Mouse (Mus musculus) kidney, adult 2 months (tissue): ENCODE measurements around the gene Atrnl1. TPM values are rescaled to one million over a fixed set of nuclear protein-coding genes. Genes with fewer than 3 reads are reported as not detected.

ENCODE experiments used
- DNase-seq: peaks from one replicate; pipeline ENCODE4 v3.0.0; 2021
- H3K27ac ChIP-seq: fragments of 200-500 bp; 2 replicates; pipeline ENCODE4 v1.5.1; 2012; ENCODE audit warnings: low read depth, low read length, control low read depth, inconsistent platforms; ENCODE audit not compliant: insufficient read depth
- H3K27me3 ChIP-seq: fragments of 200-500 bp; replicated peaks from 2 replicates; pipeline ENCODE4 v1.6.1; 2012; ENCODE audit warnings: mild to moderate bottlenecking, moderate library complexity, low read length, inconsistent platforms; ENCODE audit not compliant: control insufficient read depth, insufficient read depth
- H3K36me3 ChIP-seq: fragments of 200-500 bp; 2 replicates; pipeline ENCODE4 v1.6.1; 2012; ENCODE audit warnings: mild to moderate bottlenecking, moderate library complexity, low read length, inconsistent platforms; ENCODE audit not compliant: control insufficient read depth, insufficient read depth
- H3K4me1 ChIP-seq: fragments of 200-500 bp; 2 replicates; pipeline ENCODE4 v1.6.1; 2011; ENCODE audit warnings: low read length; ENCODE audit not compliant: control insufficient read depth, insufficient read depth
- H3K4me3 ChIP-seq: fragments of 200-500 bp; 2 replicates; pipeline ENCODE4 v1.5.1; 2011; ENCODE audit warnings: mild to moderate bottlenecking, low read depth, low read length, control low read depth; ENCODE audit not compliant: insufficient read depth
- CTCF ChIP-seq: fragments of 200-500 bp; conservative IDR thresholded peaks from 2 replicates; pipeline ENCODE4 v1.5.1; 2011; ENCODE audit warnings: low read depth, mild to moderate bottlenecking, control low read depth, low read length, moderate library complexity, mixed read lengths; ENCODE audit not compliant: insufficient read depth, insufficient read length
- POLR2A ChIP-seq: fragments of 200-500 bp; IDR thresholded peaks from one replicate; pipeline ENCODE4 v1.6.1; 2011; ENCODE audit warnings: low read depth, low read length, control low read depth
- WGBS: fragments of 180-500 bp; shearing (Covaris S2); methylation state at CpG from one replicate; pipeline ENCODE4 v1.1.7; 2018; 5-methylcytosine and 5-hydroxymethylcytosine counted together
- polyA plus RNA-seq: library from polyadenylated mRNA; depleted of rRNA; stranded (reverse); fragments of >200 nt; gene quantifications from 2 replicates; pipeline ENCODE4 v1.2.3, GENCODE M21; 2012

Gene Atrnl1
- polyA plus RNA-seq, 1 experiment = 13.4 TPM

DNA sequence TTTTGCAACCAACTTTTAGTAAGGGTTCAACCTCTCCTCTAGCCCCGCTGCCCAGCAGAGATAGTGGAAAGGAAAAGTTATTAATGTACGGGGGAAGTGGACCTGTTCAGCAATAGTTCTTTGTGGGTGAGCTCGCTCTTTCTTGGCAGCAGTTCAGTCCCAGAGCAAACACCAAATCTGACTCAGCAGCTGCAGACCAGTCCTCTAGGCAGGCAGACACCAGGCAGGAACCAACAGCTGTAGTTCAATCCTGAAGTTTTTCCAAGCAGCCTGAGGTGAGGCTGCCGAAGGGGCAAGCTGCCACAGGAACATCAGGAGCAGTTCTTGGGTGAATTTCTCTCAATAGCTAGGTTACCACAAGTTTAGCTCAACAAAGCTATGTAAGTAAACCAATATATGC lies 489.5 kb downstream of the Atrnl1 start:
- no peak for TF ChIP-seq CTCF
- no peak for TF ChIP-seq POLR2A
- Histone ChIP-seq H3K4me1 (no peaks in the 10 kb centered on the region), H3K27ac (no peak overlapping the region), H3K4me3 (no peak overlapping the region), H3K27me3 (no peaks in the 10 kb centered on the region), H3K36me3 (no peaks in the 10 kb centered on the region)
- no peak for DNase-seq
- 78% methylated on average over 4 of the region's 4 CpGs for WGBS

DNA sequence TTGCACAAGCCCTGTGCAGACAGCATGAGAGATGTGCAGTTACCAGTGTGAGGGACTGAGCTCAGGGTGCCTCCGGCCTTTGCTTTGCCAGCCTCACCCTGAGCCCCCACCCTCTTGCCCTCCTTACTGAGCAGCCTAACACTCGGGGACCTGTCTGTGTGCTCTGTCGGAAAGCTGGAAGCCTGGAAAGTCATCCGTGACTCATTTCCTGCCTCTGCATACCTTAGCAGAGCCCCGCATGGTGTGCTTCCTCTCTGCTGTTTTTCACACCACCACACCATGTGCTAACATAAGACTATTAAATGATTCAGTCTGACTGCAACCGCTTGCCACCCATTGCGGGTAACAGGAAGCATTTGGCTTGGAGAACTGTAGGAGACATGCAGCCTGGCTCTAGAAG lies 493.7 kb downstream of the Atrnl1 start:
- H3K36me3 ChIP-seq = no peaks in the 10 kb centered on the region
- H3K27ac ChIP-seq = no peak overlapping the region
- no peak for TF ChIP-seq POLR2A
- H3K27me3 ChIP-seq = no peaks in the 10 kb centered on the region
- H3K4me3 ChIP-seq = no peak overlapping the region
- DNase-seq = no peak
- 44% methylated on average over 7 of the region's 7 CpGs for WGBS
- no peaks in the 10 kb centered on the region for H3K4me1 ChIP-seq

- Histone ChIP-seq H3K27ac (no peak overlapping the region), H3K4me1 (no peaks in the 10 kb centered on the region), H3K36me3 (no peaks in the 10 kb centered on the region), H3K27me3 (no peaks in the 10 kb centered on the region), H3K4me3 (no peak overlapping the region)
- no peak for DNase-seq
- 74% methylated on average over 10 of the region's 10 CpGs for WGBS
- TF ChIP-seq CTCF (no peak), POLR2A (no peak)
Observed at GRCm38 (mm10) chr19:58107632-58108031, 496.8 kb downstream of the Atrnl1 start.

DNA sequence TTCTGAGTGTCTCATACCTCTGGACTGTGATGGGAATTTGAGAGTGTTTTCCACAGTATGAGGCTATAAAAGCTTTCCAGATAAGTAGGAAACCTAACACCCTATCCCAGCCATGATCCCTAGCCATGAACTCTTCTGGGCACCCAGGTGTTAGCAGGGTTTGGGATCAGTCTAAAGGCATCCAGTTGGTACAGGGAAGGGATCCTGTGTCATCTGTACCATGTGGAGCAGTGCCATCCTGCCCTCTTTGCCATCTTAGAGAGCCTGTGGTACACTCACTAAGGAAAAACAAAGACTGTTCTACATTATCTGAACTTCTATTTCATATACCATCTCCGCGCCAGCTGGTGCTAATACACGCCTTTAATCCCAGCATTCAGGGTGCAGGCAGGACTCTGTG lies 499.7 kb downstream of the Atrnl1 start:
- Histone ChIP-seq H3K36me3 (no peaks in the 10 kb centered on the region), H3K27ac (no peak overlapping the region), H3K27me3 (no peaks in the 10 kb centered on the region), H3K4me3 (no peak overlapping the region), H3K4me1 (no peaks in the 10 kb centered on the region)
- no peak for DNase-seq
- WGBS = 99% methylated on average over 3 of the region's 3 CpGs
- TF ChIP-seq CTCF (no peak), POLR2A (no peak)

DNA sequence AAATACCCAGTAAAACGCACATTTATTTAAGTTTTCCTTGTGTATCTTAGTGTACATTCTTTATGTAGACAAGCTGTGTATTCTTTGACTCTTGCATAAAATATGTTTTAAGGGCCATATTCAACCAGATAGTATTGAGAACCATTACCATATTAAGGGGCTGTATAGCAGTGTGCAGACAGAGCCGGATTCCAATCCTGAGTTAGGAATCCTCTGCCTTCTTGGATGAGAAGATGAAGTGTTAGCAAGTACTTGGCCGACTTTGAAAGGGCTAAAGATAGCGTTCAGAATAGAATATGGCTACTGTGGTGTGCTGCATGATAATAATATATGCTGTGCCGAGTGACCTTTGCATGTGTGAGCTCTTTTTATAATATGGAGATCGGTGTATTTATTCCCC lies 500.5 kb downstream of the Atrnl1 start:
- no peak for TF ChIP-seq POLR2A
- no peak for TF ChIP-seq CTCF
- no peaks in the 10 kb centered on the region for H3K27me3 ChIP-seq
- H3K36me3 ChIP-seq = no peaks in the 10 kb centered on the region
- DNase-seq = no peak
- H3K27ac ChIP-seq = no peak overlapping the region
- no peak overlapping the region for H3K4me3 ChIP-seq
- no peaks in the 10 kb centered on the region for H3K4me1 ChIP-seq
- 95% methylated on average over 6 of the region's 6 CpGs for WGBS

GRCm38 (mm10) chr19:58112151-58112550 lies 501.3 kb downstream of the Atrnl1 start:
- 80% methylated on average over 5 of the region's 5 CpGs for WGBS
- no peak for DNase-seq
- Histone ChIP-seq H3K4me3 (no peak overlapping the region), H3K27ac (no peak overlapping the region), H3K36me3 (no peaks in the 10 kb centered on the region), H3K27me3 (no peaks in the 10 kb centered on the region), H3K4me1 (no peaks in the 10 kb centered on the region)
- no peak for TF ChIP-seq CTCF
- TF ChIP-seq POLR2A = no peak

DNA sequence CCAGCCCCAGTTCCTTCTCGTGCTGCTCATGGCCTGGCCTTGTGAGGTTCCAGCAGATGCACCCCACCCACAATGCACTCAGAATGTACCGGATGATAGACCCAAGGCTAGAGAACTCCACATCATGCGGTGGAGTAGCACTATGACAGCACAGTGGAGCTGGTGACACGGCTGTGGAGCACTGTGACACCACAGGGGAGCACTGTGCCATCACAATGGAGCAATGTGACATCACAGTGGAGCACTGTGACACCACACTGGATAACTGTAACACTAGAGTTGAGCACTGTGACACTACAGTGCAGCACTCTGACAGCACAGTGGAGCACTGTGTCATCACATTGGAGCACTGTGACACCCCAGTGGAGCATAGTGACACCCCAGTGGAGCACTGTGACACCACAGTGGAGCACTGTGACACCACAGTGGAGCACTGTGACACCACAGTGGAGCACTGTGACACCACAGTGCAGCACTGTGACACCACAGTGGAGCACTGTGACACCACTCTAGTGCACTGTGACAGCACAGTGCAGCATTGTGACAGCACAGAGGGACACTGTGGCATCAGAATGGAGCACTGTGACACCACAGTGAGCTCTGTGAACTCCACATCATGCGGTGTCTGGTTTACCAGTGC lies 502.4 kb downstream of the Atrnl1 start:
- H3K36me3 ChIP-seq = no peaks in the 10 kb centered on the region
- no peak for DNase-seq
- H3K27ac ChIP-seq = no peak overlapping the region
- H3K4me1 ChIP-seq = no peaks in the 10 kb centered on the region
- TF ChIP-seq CTCF (no peak), POLR2A (no peak)
- WGBS = 92% methylated on average over 5 of the region's 5 CpGs
- H3K4me3 ChIP-seq = no peak overlapping the region
- no peaks in the 10 kb centered on the region for H3K27me3 ChIP-seq
